Mouse (Mus musculus): ENCODE measurements around the gene Tubg1.

DNA sequence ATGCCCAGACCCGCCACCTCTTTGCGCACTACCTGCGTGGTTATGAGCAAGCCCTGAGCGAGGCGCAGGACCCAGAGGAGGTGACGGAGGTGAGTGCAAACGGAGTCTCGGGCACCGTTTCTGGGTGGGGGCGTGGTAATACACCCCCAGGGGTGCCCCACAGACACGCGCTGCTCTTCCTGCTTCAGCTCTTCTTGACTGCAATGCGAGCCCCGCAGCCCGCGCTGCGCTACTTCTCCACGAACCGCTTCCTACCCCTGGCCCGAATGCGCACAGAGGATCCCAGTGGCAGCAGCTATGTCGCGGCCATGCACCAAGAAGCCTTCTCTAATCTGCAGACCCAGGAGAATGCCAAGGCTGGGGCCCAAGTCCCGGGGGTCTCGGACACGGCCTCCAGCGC, 40.0 kb upstream of the Tubg1 start:
- TF ChIP-seq CTCF (conservative IDR thresholded peaks at IDR 0.05; ENCODE audit: insufficient read depth, insufficient read length, low read depth, low read length) = no peak
- TF ChIP-seq POLR2A (IDR thresholded peaks at IDR 0.05; ENCODE audit: low read depth, low read length) = no peak
